Mouse (Mus musculus): Measurements from ENCODE around the gene Zfp281. TPM values are rescaled to one million over a fixed set of nuclear protein-coding genes. Genes with fewer than 3 reads are reported as not detected.

Gene Zfp281
- polyA plus RNA-seq, 1 experiment from 2014 or later = 23.4 TPM

GRCm38 (mm10) chr1:136673293-136673692, 48.6 kb downstream of the Zfp281 start:
- H3K9me3 ChIP-seq (ENCODE audit: control insufficient read depth, low read length) = no peaks in the 10 kb centered on the region
- H3K4me1 ChIP-seq (replicated peaks; ENCODE audit: control insufficient read depth, insufficient read depth, low read length) = peaks cover 14% of the 10 kb centered on the region; the same call in 1 of the 2 replicates
- no peak for DNase-seq (ENCODE audit: low spot score)
- 65% methylated on average over 4 of the region's 4 CpGs for WGBS
- H3K27me3 ChIP-seq (ENCODE audit: control insufficient read depth, insufficient read depth, low read length) = no peaks in the 10 kb centered on the region
- ATAC-seq (ENCODE audit: low FRiP score) = no peak
- no peak overlapping the region for H3K4me3 ChIP-seq (replicated peaks; ENCODE audit: low read length)
- H3K4me2 ChIP-seq (replicated peaks) = no peak overlapping the region
- no peak overlapping the region for H3K9ac ChIP-seq
- H3K27ac ChIP-seq = no peak overlapping the region
- no peaks in the 10 kb centered on the region for H3K36me3 ChIP-seq (replicated peaks; ENCODE audit: control insufficient read depth, insufficient read depth)

DNA sequence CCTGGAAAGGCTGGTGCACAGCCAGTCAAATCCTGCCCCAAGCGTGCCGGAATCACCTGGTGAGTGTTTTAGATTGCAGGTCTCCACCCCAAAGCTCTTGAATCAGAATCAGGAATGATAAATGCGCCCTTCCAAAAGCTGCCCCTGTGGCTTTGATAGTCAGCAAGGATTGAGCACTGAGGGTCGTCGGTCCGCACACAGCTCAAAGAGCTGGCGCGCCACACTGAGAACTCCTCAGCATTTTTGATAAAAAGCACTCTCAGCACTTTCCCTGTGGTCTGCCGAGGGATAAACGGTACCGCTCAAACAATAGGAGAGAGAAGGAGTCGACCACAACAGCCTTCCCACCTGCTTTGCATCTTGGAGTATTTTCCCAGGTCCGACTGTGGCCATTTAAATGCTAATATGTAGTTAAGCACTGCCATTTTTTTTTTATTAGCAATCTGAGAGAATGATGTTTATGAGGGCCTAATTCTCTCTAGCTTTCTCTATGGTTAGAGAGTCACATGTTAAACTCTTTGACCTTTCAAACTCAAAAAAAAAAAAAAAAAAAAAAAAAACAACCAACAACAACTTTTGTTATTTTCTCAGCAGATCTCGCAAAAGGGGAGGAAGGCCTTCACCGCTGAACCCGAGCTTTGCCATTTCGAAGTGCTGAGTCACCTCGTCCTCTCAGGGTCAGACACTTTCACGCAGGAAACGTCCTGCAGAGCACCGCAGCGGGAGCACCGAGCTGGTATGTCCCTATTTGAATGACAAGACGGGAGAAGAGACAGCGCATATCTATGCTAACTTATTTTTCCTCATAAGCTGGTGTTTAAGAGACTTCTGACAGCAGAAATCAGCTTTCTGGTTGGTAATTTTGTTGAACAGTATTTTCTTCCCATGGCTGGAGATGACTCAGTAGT, 50.1 kb downstream of the Zfp281 start:
- H3K4me2 ChIP-seq (replicated peaks) = peak overlapping the region; percentile 3
- H3K9ac ChIP-seq = no peak overlapping the region
- ATAC-seq (ENCODE audit: low FRiP score) = no peak
- no peaks in the 10 kb centered on the region for H3K27me3 ChIP-seq (ENCODE audit: control insufficient read depth, insufficient read depth, low read length)
- WGBS = 12% methylated on average over 25 of the region's 25 CpGs
- peaks cover 14% of the 10 kb centered on the region; the same call in 1 of the 2 replicates for H3K4me1 ChIP-seq (replicated peaks; ENCODE audit: control insufficient read depth, insufficient read depth, low read length)
- DNase-seq (ENCODE audit: low spot score) = no peak
- no peak overlapping the region for H3K4me3 ChIP-seq (replicated peaks; ENCODE audit: low read length)
- peak overlapping the region; percentile 16; the same call in 1 of the 2 replicates for H3K27ac ChIP-seq
- H3K9me3 ChIP-seq (ENCODE audit: control insufficient read depth, low read length) = no peaks in the 10 kb centered on the region
- no peaks in the 10 kb centered on the region for H3K36me3 ChIP-seq (replicated peaks; ENCODE audit: control insufficient read depth, insufficient read depth)

GRCm38 (mm10) chr1:136675736-136676444, 51.2 kb downstream of the Zfp281 start:
- Histone ChIP-seq H3K9me3 (ENCODE audit: control insufficient read depth, low read length) (no peaks in the 10 kb centered on the region), H3K9ac (no peak overlapping the region), H3K27ac (no peak overlapping the region), H3K4me1 (replicated peaks; ENCODE audit: control insufficient read depth, insufficient read depth, low read length) (peaks cover 9% of the 10 kb centered on the region; the same call in 1 of the 2 replicates), H3K4me3 (replicated peaks; ENCODE audit: low read length) (no peak overlapping the region), H3K36me3 (replicated peaks; ENCODE audit: control insufficient read depth, insufficient read depth) (no peaks in the 10 kb centered on the region), H3K27me3 (ENCODE audit: control insufficient read depth, insufficient read depth, low read length) (no peaks in the 10 kb centered on the region), H3K4me2 (replicated peaks) (no peak overlapping the region)
- ATAC-seq (ENCODE audit: low FRiP score) (no peak), DNase-seq (ENCODE audit: low spot score) (no peak)
- 92% methylated on average over 16 of the region's 16 CpGs for WGBS

GRCm38 (mm10) chr1:136676445-136676755, 51.7 kb downstream of the Zfp281 start:
- 81% methylated on average over 6 of the region's 6 CpGs for WGBS
- ATAC-seq (ENCODE audit: low FRiP score) (no peak), DNase-seq (ENCODE audit: low spot score) (no peak)
- H3K4me1 ChIP-seq (replicated peaks; ENCODE audit: control insufficient read depth, insufficient read depth, low read length) = peaks cover 9% of the 10 kb centered on the region; the same call in 1 of the 2 replicates
- no peaks in the 10 kb centered on the region for H3K27me3 ChIP-seq (ENCODE audit: control insufficient read depth, insufficient read depth, low read length)
- no peak overlapping the region for H3K4me3 ChIP-seq (replicated peaks; ENCODE audit: low read length)
- H3K36me3 ChIP-seq (replicated peaks; ENCODE audit: control insufficient read depth, insufficient read depth) = no peaks in the 10 kb centered on the region
- no peak overlapping the region for H3K4me2 ChIP-seq (replicated peaks)
- H3K9ac ChIP-seq = no peak overlapping the region
- no peak overlapping the region for H3K27ac ChIP-seq
- H3K9me3 ChIP-seq (ENCODE audit: control insufficient read depth, low read length) = no peaks in the 10 kb centered on the region

DNA sequence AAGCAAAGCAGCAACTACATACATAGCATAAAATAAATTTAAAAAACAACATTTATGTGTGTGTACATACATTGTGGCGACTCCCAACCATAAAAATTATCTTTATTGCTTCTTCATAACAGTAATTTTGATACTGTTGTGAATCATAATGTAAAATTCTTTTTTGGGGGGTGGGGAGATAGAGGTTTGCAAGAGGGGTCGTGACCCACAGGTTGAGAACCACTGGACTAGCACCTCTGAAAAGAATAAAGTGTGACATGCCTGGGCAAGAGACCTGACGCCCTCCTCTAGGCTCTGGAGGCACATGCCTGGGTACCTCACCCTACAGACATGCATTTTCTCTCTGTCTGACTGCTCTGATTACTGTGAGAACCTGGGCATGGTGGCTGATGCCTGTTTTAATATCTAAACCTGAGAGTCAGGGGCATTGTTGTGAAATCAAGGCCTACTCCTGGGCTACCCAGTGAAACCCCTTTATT, 53.2 kb downstream of the Zfp281 start:
- Histone ChIP-seq H3K4me1 (replicated peaks; ENCODE audit: control insufficient read depth, insufficient read depth, low read length) (peaks cover 9% of the 10 kb centered on the region; the same call in 1 of the 2 replicates), H3K27ac (no peak overlapping the region), H3K36me3 (replicated peaks; ENCODE audit: control insufficient read depth, insufficient read depth) (no peaks in the 10 kb centered on the region), H3K4me3 (replicated peaks; ENCODE audit: low read length) (no peak overlapping the region), H3K9me3 (ENCODE audit: control insufficient read depth, low read length) (no peaks in the 10 kb centered on the region), H3K9ac (no peak overlapping the region), H3K4me2 (replicated peaks) (no peak overlapping the region), H3K27me3 (ENCODE audit: control insufficient read depth, insufficient read depth, low read length) (no peaks in the 10 kb centered on the region)
- DNase-seq (ENCODE audit: low spot score) (no peak), ATAC-seq (ENCODE audit: low FRiP score) (no peak)
- 82% methylated on average over 3 of the region's 3 CpGs for WGBS

DNA sequence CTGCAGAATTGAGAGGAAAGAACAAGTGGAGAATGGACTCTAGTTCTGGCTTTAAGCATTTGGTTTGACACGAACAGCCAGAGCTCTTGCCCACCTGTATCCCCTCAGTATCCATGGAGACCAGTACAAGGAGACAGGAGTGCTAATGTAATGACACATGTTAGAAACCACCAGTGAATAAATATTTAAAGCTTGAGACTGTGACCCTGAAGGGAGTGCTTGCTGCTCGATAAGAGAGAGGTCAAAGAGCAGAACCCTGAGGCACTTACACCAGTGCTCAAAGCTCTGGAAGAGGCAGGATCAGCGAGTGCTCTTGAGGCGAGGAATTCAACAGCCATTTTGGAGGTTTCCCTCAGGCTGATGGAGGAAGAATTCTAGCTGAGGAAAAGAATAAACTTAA, 54.1 kb downstream of the Zfp281 start:
- DNase-seq (ENCODE audit: low spot score) (no peak), ATAC-seq (ENCODE audit: low FRiP score) (no peak)
- WGBS = 56% methylated on average over 4 of the region's 4 CpGs
- H3K4me2 ChIP-seq (replicated peaks) = no peak overlapping the region
- no peak overlapping the region for H3K9ac ChIP-seq
- H3K36me3 ChIP-seq (replicated peaks; ENCODE audit: control insufficient read depth, insufficient read depth) = no peaks in the 10 kb centered on the region
- no peaks in the 10 kb centered on the region for H3K9me3 ChIP-seq (ENCODE audit: control insufficient read depth, low read length)
- H3K4me3 ChIP-seq (replicated peaks; ENCODE audit: low read length) = no peak overlapping the region
- peaks cover 9% of the 10 kb centered on the region for H3K4me1 ChIP-seq (replicated peaks; ENCODE audit: control insufficient read depth, insufficient read depth, low read length)
- H3K27me3 ChIP-seq (ENCODE audit: control insufficient read depth, insufficient read depth, low read length) = no peaks in the 10 kb centered on the region
- no peak overlapping the region for H3K27ac ChIP-seq

Other genes starting within 250 kb of the Zfp281 start
- gene Ddx59, start 209.6 kb upstream of the Zfp281 start, polyA plus RNA-seq (2014; fragmentation: Nextera tagmentation; extraction: Ambion mirVana) = 16.4 and 16.5 TPM in 2 replicates
- 1.3 and 1.6 TPM in 2 replicates for gene Kif14, start 158.6 kb upstream of the Zfp281 start, polyA plus RNA-seq (2014; fragmentation: Nextera tagmentation; extraction: Ambion mirVana)